ENCODE assay signal across 9 mouse cellular contexts in the genomic region with DNA sequence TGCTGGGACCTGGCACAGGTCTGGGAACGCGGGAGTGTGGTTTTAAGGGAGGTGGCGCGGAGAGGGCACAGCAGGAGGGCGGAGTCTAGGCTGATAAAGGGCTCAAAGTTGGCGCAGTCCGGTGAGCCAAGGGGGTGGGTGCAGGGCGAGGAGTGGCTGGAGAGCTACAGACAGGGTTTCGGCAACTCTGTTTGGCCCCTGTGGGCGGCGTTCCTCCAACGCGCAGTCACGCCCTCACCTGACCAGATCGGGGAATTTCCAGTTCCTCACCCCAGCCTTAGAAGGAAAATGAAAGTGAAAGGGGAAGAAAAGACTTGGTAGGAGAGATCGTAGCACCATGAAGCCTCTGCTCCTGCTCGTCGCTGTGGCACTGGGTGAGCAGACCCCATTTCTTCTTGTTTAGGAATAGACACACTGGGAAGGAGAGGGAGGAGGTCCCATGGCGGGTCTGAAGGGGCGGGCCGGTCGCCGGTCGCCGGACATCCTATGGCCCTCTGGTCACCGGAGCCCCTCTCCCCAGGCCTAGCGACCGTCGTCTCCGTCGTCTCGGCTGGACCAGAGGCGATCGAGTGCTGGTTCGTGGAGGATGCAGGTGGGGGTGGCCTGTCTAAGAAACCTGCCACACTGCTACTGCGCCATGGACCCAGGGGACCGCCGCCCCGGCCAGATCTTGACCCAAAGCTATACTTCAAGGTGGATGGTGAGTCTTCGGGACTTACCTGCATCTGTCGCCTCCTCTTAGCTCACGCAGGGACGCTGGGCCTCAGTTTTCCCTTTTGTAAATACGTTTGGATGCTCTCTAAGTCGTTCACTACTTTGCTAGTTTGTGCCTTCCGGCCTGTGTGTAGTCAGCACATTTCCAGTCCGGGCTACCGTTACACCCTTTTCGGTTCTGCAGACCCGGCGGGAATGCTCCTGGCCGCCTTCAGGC. TPM values are rescaled to one million over a fixed set of nuclear protein-coding genes. Genes with fewer than 3 reads are reported as not detected.
DNase-seq lines count a peak whose midpoint lies in the region; ATAC-seq and TF ChIP-seq lines count a peak whose summit lies in the region.
"Had no signal": no experiment of that assay in that cellular context is flagged by ENCODE, and none has a peak within 500 bp of the region (broad histone marks: within the 10 kb centered on the region; RNA-seq: fewer than 3 reads in every experiment).

No protein-coding gene starts in this region.

- no peaks in the 10 kb centered on the region for H3K27me3 ChIP-seq in CH12.LX (replicated peaks)
- no peaks in the 10 kb centered on the region for H3K27me3 ChIP-seq in embryonic facial prominence, embryonic 14.5 days (replicated peaks; ENCODE audit: control insufficient read depth, insufficient read depth, low read length)
- H3K27me3 ChIP-seq in heart, embryonic 13.5 days (replicated peaks): no peaks in the 10 kb centered on the region
- H3K27me3 ChIP-seq in kidney, embryonic 15.5 days: no peaks in the 10 kb centered on the region
- no peaks in the 10 kb centered on the region for H3K27me3 ChIP-seq in lung, embryonic 15.5 days
- H3K27me3 ChIP-seq in neural tube, embryonic 14.5 days (ENCODE audit: control insufficient read depth, insufficient read depth, low read length): no peaks in the 10 kb centered on the region

- peak overlapping the region; percentile 93 for H3K27ac ChIP-seq in CH12.LX (ENCODE audit: insufficient read depth, low read depth)
- peak overlapping the region; percentile 46 for H3K27ac ChIP-seq in embryonic facial prominence, embryonic 14.5 days (replicated peaks; ENCODE audit: low read depth, low read length)
- peak overlapping the region; percentile 88 for H3K27ac ChIP-seq in heart, embryonic 13.5 days (replicated peaks)
- peak overlapping the region; percentile 83 for H3K27ac ChIP-seq in kidney, embryonic 15.5 days
- peak overlapping the region; percentile 84 for H3K27ac ChIP-seq in lung, embryonic 15.5 days
- H3K27ac ChIP-seq in neural tube, embryonic 14.5 days (ENCODE audit: low read depth, low read length): peak overlapping the region; percentile 52

- TF ChIP-seq CTCF in CH12.LX (conservative IDR thresholded peaks at IDR 0.05 in 1 of 2, IDR thresholded peaks at IDR 0.05 in 1 of 2; ENCODE audit: low read depth in 2 of 2, low read length in 2 of 2): peak in 1 of 2 experiments; percentile 49; a peak in 2 of 4 replicates

- TF ChIP-seq EP300 in CH12.LX (IDR thresholded peaks at IDR 0.05; ENCODE audit: low read length): peak; percentile 62

- H3K4me1 ChIP-seq in CH12.LX (ENCODE audit: control insufficient read depth in 1 of 2, insufficient read depth in 2 of 2): peaks cover 32 to 47% of the 10 kb centered on the region in 2 experiments
- H3K4me1 ChIP-seq in embryonic facial prominence, embryonic 14.5 days (ENCODE audit: control insufficient read depth, insufficient read depth, low read length): peaks cover 10% of the 10 kb centered on the region
- peaks cover 44% of the 10 kb centered on the region for H3K4me1 ChIP-seq in heart, embryonic 13.5 days
- peaks cover 62% of the 10 kb centered on the region for H3K4me1 ChIP-seq in kidney, embryonic 15.5 days
- peaks cover 44% of the 10 kb centered on the region for H3K4me1 ChIP-seq in lung, embryonic 15.5 days
- H3K4me1 ChIP-seq in neural tube, embryonic 14.5 days (ENCODE audit: control insufficient read depth, insufficient read depth, low read length): peaks cover 22% of the 10 kb centered on the region

- dilution Hi-C loops in CH12.LX (cut with MboI; ENCODE audit: extremely low pct_ligation_motif_present, extremely low pct_unique_long_range_greater_than_20kb, low sequenced_read_pairs): no loop called here

- in situ Hi-C loops in CH12.LX (cut with MboI; ENCODE audit: low pct_ligation_motif_present, low pct_unique_long_range_greater_than_20kb, low sequenced_read_pairs): no loop called here

- TF ChIP-seq RAD21 in CH12.LX (IDR thresholded peaks at IDR 0.05; ENCODE audit: low read depth, low read length): no peak

- H3K4me2 ChIP-seq in CH12.LX (ENCODE audit: insufficient read depth, low read depth, poor library complexity, severe bottlenecking): peak overlapping the region; percentile 85
- H3K4me2 ChIP-seq in embryonic facial prominence, embryonic 14.5 days (ENCODE audit: low read depth, low read length): peak overlapping the region; percentile 97
- H3K4me2 ChIP-seq in heart, embryonic 13.5 days: peak overlapping the region; percentile 92
- H3K4me2 ChIP-seq in kidney, embryonic 15.5 days: peak overlapping the region; percentile 99
- H3K4me2 ChIP-seq in lung, embryonic 15.5 days: peak overlapping the region; percentile 97
- H3K4me2 ChIP-seq in neural tube, embryonic 14.5 days (ENCODE audit: low read depth, low read length): peak overlapping the region; percentile 64

- peak overlapping the region; percentile 71 to 99 (median 83) for H3K4me3 ChIP-seq in CH12.LX (replicated peaks in 1 of 3; ENCODE audit: low read depth in 2 of 3, low read length in 2 of 3, poor library complexity in 1 of 3)
- peak overlapping the region; percentile 66 for H3K4me3 ChIP-seq in embryonic facial prominence, embryonic 14.5 days (ENCODE audit: low read depth, low read length)
- peak overlapping the region; percentile 85 for H3K4me3 ChIP-seq in heart, embryonic 13.5 days
- H3K4me3 ChIP-seq in kidney, embryonic 15.5 days (replicated peaks): peak overlapping the region; percentile 75
- peak overlapping the region; percentile 71 for H3K4me3 ChIP-seq in lung, embryonic 15.5 days
- peak overlapping the region; percentile 32 for H3K4me3 ChIP-seq in neural tube, embryonic 14.5 days (ENCODE audit: low read depth, low read length)

- H3K79me2 ChIP-seq in CH12.LX (replicated peaks; ENCODE audit: control insufficient read depth, extremely low read depth, insufficient read depth, poor library complexity, severe bottlenecking): peaks cover 22% of the 10 kb centered on the region

- H3K36me3 ChIP-seq in CH12.LX (replicated peaks in 1 of 2; ENCODE audit: control insufficient read depth in 1 of 2, insufficient read depth in 1 of 2, low read length in 1 of 2): peaks cover 40 to 60% of the 10 kb centered on the region in 2 experiments
- H3K36me3 ChIP-seq in embryonic facial prominence, embryonic 14.5 days (ENCODE audit: control insufficient read depth, insufficient read depth, low read length): peaks cover 15% of the 10 kb centered on the region; the same call in 1 of the 2 replicates
- peaks cover 22% of the 10 kb centered on the region for H3K36me3 ChIP-seq in heart, embryonic 13.5 days
- peaks cover 16% of the 10 kb centered on the region for H3K36me3 ChIP-seq in kidney, embryonic 15.5 days
- peaks cover 13% of the 10 kb centered on the region; the same call in 1 of the 2 replicates for H3K36me3 ChIP-seq in lung, embryonic 15.5 days
- H3K36me3 ChIP-seq in neural tube, embryonic 14.5 days (ENCODE audit: control insufficient read depth, insufficient read depth, low read length): no peaks in the 10 kb centered on the region

- peak; percentile 96 for DNase-seq in CH12.LX (ENCODE audit: extremely low read depth)
- peak; percentile 93 for DNase-seq in adrenal gland, postnatal 14 days
- DNase-seq in embryonic facial prominence, embryonic 14.5 days (ENCODE audit: low spot score): peak; percentile 69
- peak; percentile 65 for DNase-seq in thymus, postnatal 0 days (ENCODE audit: low spot score)

- H3K9ac ChIP-seq in CH12.LX (ENCODE audit: insufficient read depth, low read depth): peak overlapping the region; percentile 81
- peak overlapping the region; percentile 68 for H3K9ac ChIP-seq in embryonic facial prominence, embryonic 14.5 days (ENCODE audit: low read depth, low read length)
- H3K9ac ChIP-seq in heart, embryonic 13.5 days: peak overlapping the region; percentile 89
- peak overlapping the region; percentile 76 for H3K9ac ChIP-seq in kidney, embryonic 15.5 days
- H3K9ac ChIP-seq in lung, embryonic 15.5 days: peak overlapping the region; percentile 75
- peak overlapping the region; percentile 54 for H3K9ac ChIP-seq in neural tube, embryonic 14.5 days (replicated peaks; ENCODE audit: low read depth, low read length)

- peak; percentile 73 for TF ChIP-seq POLR2A in CH12.LX (IDR thresholded peaks at IDR 0.05; ENCODE audit: low read depth, low read length)

- WGBS in embryonic facial prominence, embryonic 14.5 days: under 1% methylated on average over 48 of the region's 52 CpGs
- WGBS in heart, embryonic 13.5 days: under 1% methylated on average over 52 of the region's 52 CpGs
- under 1% methylated on average over 52 of the region's 52 CpGs for WGBS in kidney, embryonic 15.5 days
- WGBS in lung, embryonic 15.5 days: under 1% methylated on average over 51 of the region's 52 CpGs
- WGBS in neural tube, embryonic 14.5 days: under 1% methylated on average over 52 of the region's 52 CpGs

- no peak for ATAC-seq in embryonic facial prominence, embryonic 14.5 days (ENCODE audit: low read depth)
- ATAC-seq in heart, embryonic 13.5 days (ENCODE audit: extremely low read depth, insufficient number of reproducible peaks, low FRiP score, low TSS enrichment): peak; percentile 54; the same call in 1 of the 2 replicates
- no peak for ATAC-seq in kidney, embryonic 15.5 days (replicated peaks; ENCODE audit: low FRiP score)
- peak; percentile 14 for ATAC-seq in lung, embryonic 15.5 days (ENCODE audit: borderline replicate concordance, extremely low read depth, low FRiP score, low TSS enrichment)
- ATAC-seq in neural tube, embryonic 14.5 days (ENCODE audit: low read depth): no peak

- H3K9me3 ChIP-seq in CH12.LX (replicated peaks; ENCODE audit: low read length): peaks cover 10% of the 10 kb centered on the region
- no peaks in the 10 kb centered on the region for H3K9me3 ChIP-seq in embryonic facial prominence, embryonic 14.5 days (ENCODE audit: control insufficient read depth, low read length)
- no peaks in the 10 kb centered on the region for H3K9me3 ChIP-seq in heart, embryonic 13.5 days
- H3K9me3 ChIP-seq in kidney, embryonic 15.5 days (replicated peaks): no peaks in the 10 kb centered on the region
- H3K9me3 ChIP-seq in lung, embryonic 15.5 days: no peaks in the 10 kb centered on the region
- H3K9me3 ChIP-seq in neural tube, embryonic 14.5 days (ENCODE audit: control insufficient read depth, low read length): no peaks in the 10 kb centered on the region

RNA-seq across cellular contexts. Expression of gene Zbtb22, which starts 3.9 kb away (rescaled TPM):
- total RNA-seq in CH12.LX (2012; rRNA removed): 21.2 and 23.5 TPM in 2 replicates
- 11.7 and 12.1 TPM in 2 replicates for total RNA-seq in CH12.LX (2014; rRNA removed)
- polyA plus RNA-seq in CH12.LX (2012; ENCODE audit: insufficient read length, low read depth): 20.2 and 20.3 TPM in 2 replicates
- 25.5 and 34.5 TPM in 2 replicates for total RNA-seq in adrenal gland, postnatal 14 days (2021)
- polyA plus RNA-seq in embryonic facial prominence, embryonic 14.5 days (2014; fragmentation: Nextera tagmentation; extraction: Ambion mirVana): 8.9 and 11.6 TPM in 2 replicates
- polyA plus RNA-seq in heart, embryonic 13.5 days (2015; fragmentation: Nextera tagmentation; extraction: Ambion mirVana): 12.8 and 12.9 TPM in 2 replicates
- 17.5 and 19.3 TPM in 2 replicates for polyA plus RNA-seq in kidney, embryonic 15.5 days (2015; fragmentation: Nextera tagmentation; extraction: Ambion mirVana)
- polyA plus RNA-seq in lung, embryonic 15.5 days (2015; fragmentation: Nextera tagmentation; extraction: Ambion mirVana): 17.8 and 20.6 TPM in 2 replicates
- 6.5 and 8.9 TPM in 2 replicates for polyA plus RNA-seq in neural tube, embryonic 14.5 days (2014; fragmentation: Nextera tagmentation; extraction: Ambion mirVana)
- polyA plus RNA-seq in thymus, postnatal 0 days (2015; fragmentation: Nextera tagmentation; extraction: Ambion mirVana): 13.8 and 14.9 TPM in 2 replicates

RNA-seq across cellular contexts. Expression of gene Tapbp, which starts 3.9 kb away (rescaled TPM):
- 114 and 134 TPM in 2 replicates for total RNA-seq in CH12.LX (2012; rRNA removed)
- 44.3 and 45.3 TPM in 2 replicates for total RNA-seq in CH12.LX (2014; rRNA removed)
- polyA plus RNA-seq in CH12.LX (2012; ENCODE audit: insufficient read length, low read depth): 96.7 and 116 TPM in 2 replicates
- total RNA-seq in adrenal gland, postnatal 14 days (2021): 132 and 145 TPM in 2 replicates
- polyA plus RNA-seq in embryonic facial prominence, embryonic 14.5 days (2014; fragmentation: Nextera tagmentation; extraction: Ambion mirVana): 31.9 and 32.0 TPM in 2 replicates
- polyA plus RNA-seq in heart, embryonic 13.5 days (2015; fragmentation: Nextera tagmentation; extraction: Ambion mirVana): 34.2 and 36.8 TPM in 2 replicates
- 28.3 and 35.9 TPM in 2 replicates for polyA plus RNA-seq in kidney, embryonic 15.5 days (2015; fragmentation: Nextera tagmentation; extraction: Ambion mirVana)
- 45.3 and 52.6 TPM in 2 replicates for polyA plus RNA-seq in lung, embryonic 15.5 days (2015; fragmentation: Nextera tagmentation; extraction: Ambion mirVana)
- 35.7 and 36.2 TPM in 2 replicates for polyA plus RNA-seq in neural tube, embryonic 14.5 days (2014; fragmentation: Nextera tagmentation; extraction: Ambion mirVana)
- 131 and 140 TPM in 2 replicates for polyA plus RNA-seq in thymus, postnatal 0 days (2015; fragmentation: Nextera tagmentation; extraction: Ambion mirVana)

RNA-seq across cellular contexts. Expression of gene Rgl2, which starts 9.7 kb away (rescaled TPM):
- total RNA-seq in CH12.LX (2012; rRNA removed) (23.0 and 25.6 TPM in 2 replicates), CH12.LX (2014; rRNA removed) (20.1 and 20.4 TPM in 2 replicates)
- polyA plus RNA-seq in CH12.LX (2012; ENCODE audit: insufficient read length, low read depth): 29.1 and 31.8 TPM in 2 replicates
- total RNA-seq in adrenal gland, postnatal 14 days (2021): 53.2 and 80.3 TPM in 2 replicates
- 34.5 and 43.4 TPM in 2 replicates for polyA plus RNA-seq in embryonic facial prominence, embryonic 14.5 days (2014; fragmentation: Nextera tagmentation; extraction: Ambion mirVana)
- polyA plus RNA-seq in heart, embryonic 13.5 days (2015; fragmentation: Nextera tagmentation; extraction: Ambion mirVana): 32.6 and 37.6 TPM in 2 replicates
- polyA plus RNA-seq in kidney, embryonic 15.5 days (2015; fragmentation: Nextera tagmentation; extraction: Ambion mirVana): 30.7 and 34.5 TPM in 2 replicates
- 47.7 and 57.8 TPM in 2 replicates for polyA plus RNA-seq in lung, embryonic 15.5 days (2015; fragmentation: Nextera tagmentation; extraction: Ambion mirVana)
- 48.8 and 51.3 TPM in 2 replicates for polyA plus RNA-seq in neural tube, embryonic 14.5 days (2014; fragmentation: Nextera tagmentation; extraction: Ambion mirVana)
- polyA plus RNA-seq in thymus, postnatal 0 days (2015; fragmentation: Nextera tagmentation; extraction: Ambion mirVana): 37.5 and 42.3 TPM in 2 replicates

RNA-seq across cellular contexts. Expression of gene Daxx, which starts 10.4 kb away (rescaled TPM):
- total RNA-seq in CH12.LX (2012; rRNA removed) (33.8 and 48.3 TPM in 2 replicates), CH12.LX (2014; rRNA removed) (31.6 and 32.3 TPM in 2 replicates)
- 53.0 and 64.7 TPM in 2 replicates for polyA plus RNA-seq in CH12.LX (2012; ENCODE audit: insufficient read length, low read depth)
- total RNA-seq in adrenal gland, postnatal 14 days (2021): 27.7 and 32.0 TPM in 2 replicates
- 34.8 and 38.2 TPM in 2 replicates for polyA plus RNA-seq in embryonic facial prominence, embryonic 14.5 days (2014; fragmentation: Nextera tagmentation; extraction: Ambion mirVana)
- polyA plus RNA-seq in heart, embryonic 13.5 days (2015; fragmentation: Nextera tagmentation; extraction: Ambion mirVana): 31.7 and 35.3 TPM in 2 replicates
- polyA plus RNA-seq in kidney, embryonic 15.5 days (2015; fragmentation: Nextera tagmentation; extraction: Ambion mirVana): 47.6 and 60.0 TPM in 2 replicates
- 50.8 and 54.6 TPM in 2 replicates for polyA plus RNA-seq in lung, embryonic 15.5 days (2015; fragmentation: Nextera tagmentation; extraction: Ambion mirVana)
- polyA plus RNA-seq in neural tube, embryonic 14.5 days (2014; fragmentation: Nextera tagmentation; extraction: Ambion mirVana): 46.0 and 54.1 TPM in 2 replicates
- 62.9 and 67.8 TPM in 2 replicates for polyA plus RNA-seq in thymus, postnatal 0 days (2015; fragmentation: Nextera tagmentation; extraction: Ambion mirVana)

RNA-seq across cellular contexts. Expression of gene Platr17, which starts 14.7 kb away (rescaled TPM):
- total RNA-seq in CH12.LX (2012; rRNA removed) (not detected in 2 replicates), CH12.LX (2014; rRNA removed) (not detected in 2 replicates)
- not detected in 2 replicates for polyA plus RNA-seq in CH12.LX (2012; ENCODE audit: insufficient read length, low read depth)
- total RNA-seq in adrenal gland, postnatal 14 days (2021): not detected in 2 replicates
- polyA plus RNA-seq in embryonic facial prominence, embryonic 14.5 days (2014; fragmentation: Nextera tagmentation; extraction: Ambion mirVana): not detected in 2 replicates
- polyA plus RNA-seq in heart, embryonic 13.5 days (2015; fragmentation: Nextera tagmentation; extraction: Ambion mirVana): 0.19 TPM in 1 of 2 replicates, not detected in the other
- 0.19 TPM in 1 of 2 replicates, not detected in the other for polyA plus RNA-seq in kidney, embryonic 15.5 days (2015; fragmentation: Nextera tagmentation; extraction: Ambion mirVana)
- 0.28 and 0.31 TPM in 2 replicates for polyA plus RNA-seq in lung, embryonic 15.5 days (2015; fragmentation: Nextera tagmentation; extraction: Ambion mirVana)
- 0.70 and 0.79 TPM in 2 replicates for polyA plus RNA-seq in neural tube, embryonic 14.5 days (2014; fragmentation: Nextera tagmentation; extraction: Ambion mirVana)
- 1.6 and 1.9 TPM in 2 replicates for polyA plus RNA-seq in thymus, postnatal 0 days (2015; fragmentation: Nextera tagmentation; extraction: Ambion mirVana)
- polyA plus RNA-seq: gonadal fat pad, adult 2 months had no signal

Comparison
In these comparisons a context has a peak if more than half of its experiments do, and no peak if none do; other contexts are left out.
1. H3K4me3 ChIP-seq: peak in every context shown above with its lines; median percentile 85 in heart, embryonic 13.5 days; 83 in CH12.LX; 75 in kidney, embryonic 15.5 days; 71 in lung, embryonic 15.5 days; 66 in embryonic facial prominence, embryonic 14.5 days; 32 in neural tube, embryonic 14.5 days.
2. ATAC-seq: peak in heart, embryonic 13.5 days (single experiment) and lung, embryonic 15.5 days (single experiment); none in embryonic facial prominence, embryonic 14.5 days (single experiment), kidney, embryonic 15.5 days (single experiment) and neural tube, embryonic 14.5 days (single experiment).
3. Peak in every context shown above with its lines, with median percentiles within 50 percentile points of each other: DNase-seq, H3K27ac ChIP-seq, H3K4me2 ChIP-seq and H3K9ac ChIP-seq.